Mouse (Mus musculus) olfactory bulb, adult 2 months (tissue): Measurements from ENCODE around the gene Tle2.

Experiments used
- CTCF ChIP-seq: fragments of 200-500 bp; IDR thresholded peaks from 2 replicates; pipeline ENCODE4 v1.5.1; 2012; ENCODE audit warnings: low read depth, mild to moderate bottlenecking, low read length, moderate library complexity; ENCODE audit not compliant: insufficient read depth
- POLR2A ChIP-seq: fragments of 200-500 bp; IDR thresholded peaks from 2 replicates; pipeline ENCODE4 v1.6.1; 2012; ENCODE audit warnings: mild to moderate bottlenecking, low read depth, low read length, moderate library complexity; ENCODE audit not compliant: insufficient read depth

DNA sequence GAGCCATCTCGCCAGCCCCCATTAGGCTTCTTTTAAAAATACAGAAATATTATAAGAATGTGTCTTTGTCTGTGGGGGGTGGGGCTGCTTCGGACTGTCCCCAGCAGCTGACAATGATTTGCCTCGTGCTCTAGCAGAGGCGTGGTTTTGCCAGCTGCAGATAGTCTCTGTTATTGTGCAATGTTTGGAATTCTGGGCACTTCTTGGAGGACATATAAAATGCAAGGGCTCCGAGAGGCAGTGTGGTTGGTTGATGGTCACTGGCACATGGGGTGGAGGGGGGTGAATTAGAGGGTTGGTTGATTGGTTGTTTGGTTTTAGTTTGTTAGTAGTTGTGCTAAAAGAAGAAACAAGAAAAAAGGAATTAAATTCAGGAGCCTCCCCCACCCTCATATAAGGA, 45.6 kb downstream of the Tle2 start:
- TF ChIP-seq CTCF: no peak
- TF ChIP-seq POLR2A: no peak
